Mouse (Mus musculus) liver, embryonic 12.5 days (tissue): Measurements from ENCODE around the gene Mgp. TPM values are rescaled to one million over a fixed set of nuclear protein-coding genes. Genes with fewer than 3 reads are reported as not detected.
"Not testable (repeated sequence)": the region's sequence is repeated elsewhere in the genome, so short reads cannot be mapped to it uniquely, and the experiment has no call there.

ENCODE experiments used
- ATAC-seq: fragments of 200-750 bp; cut with Nextera tagmentation; 2 replicates; pipeline ENCODE4 v1.8.0; 2017; ENCODE audit warnings: moderate number of reproducible peaks, mild to moderate bottlenecking, moderate library complexity
- H3K27ac ChIP-seq: fragments of 300-500 bp; sonication (generic); 2 replicates; pipeline ENCODE4 v1.5.1; 2016; ENCODE audit warnings: mild to moderate bottlenecking
- H3K27me3 ChIP-seq: fragments of 300-500 bp; sonication (generic); replicated peaks from 2 replicates; pipeline ENCODE4 v1.6.1; 2016; ENCODE audit warnings: mild to moderate bottlenecking, moderate library complexity
- H3K36me3 ChIP-seq: fragments of 300-500 bp; sonication (generic); 2 replicates; pipeline ENCODE4 v1.6.1; 2016; ENCODE audit warnings: mild to moderate bottlenecking, moderate library complexity
- H3K4me1 ChIP-seq: fragments of 300-500 bp; sonication (generic); 2 replicates; pipeline ENCODE4 v1.6.1; 2016
- H3K4me2 ChIP-seq: fragments of 300-500 bp; sonication (generic); 2 replicates; pipeline ENCODE4 v1.6.1; 2016; ENCODE audit warnings: mild to moderate bottlenecking, moderate library complexity
- H3K4me3 ChIP-seq: fragments of 300-500 bp; sonication (generic); 2 replicates; pipeline ENCODE4 v1.5.1; 2016; ENCODE audit warnings: mild to moderate bottlenecking, moderate library complexity
- H3K9ac ChIP-seq: fragments of 300-500 bp; sonication (generic); 2 replicates; pipeline ENCODE4 v1.6.1; 2016; ENCODE audit warnings: mild to moderate bottlenecking, moderate library complexity
- H3K9me3 ChIP-seq: fragments of 300-500 bp; sonication (generic); replicated peaks from 2 replicates; pipeline ENCODE4 v1.6.1; 2016; ENCODE audit warnings: mild to moderate bottlenecking, moderate library complexity
- WGBS: fragments of 180-500 bp; shearing (Covaris S2); methylation state at CpG from one replicate; pipeline ENCODE4 v1.1.7; 2016; ENCODE audit not compliant: insufficient replicate concordance; 5-methylcytosine and 5-hydroxymethylcytosine counted together
- polyA plus RNA-seq: library from polyadenylated mRNA; unstranded; fragments of >200 nt; fragmentation: Nextera tagmentation; extraction: Ambion mirVana; gene quantifications from 2 replicates; pipeline ENCODE4 v1.2.1, GENCODE M21; 2016

The Mgp gene
- polyA plus RNA-seq, 1 experiment from 2014 or later = 4.3 TPM

DNA sequence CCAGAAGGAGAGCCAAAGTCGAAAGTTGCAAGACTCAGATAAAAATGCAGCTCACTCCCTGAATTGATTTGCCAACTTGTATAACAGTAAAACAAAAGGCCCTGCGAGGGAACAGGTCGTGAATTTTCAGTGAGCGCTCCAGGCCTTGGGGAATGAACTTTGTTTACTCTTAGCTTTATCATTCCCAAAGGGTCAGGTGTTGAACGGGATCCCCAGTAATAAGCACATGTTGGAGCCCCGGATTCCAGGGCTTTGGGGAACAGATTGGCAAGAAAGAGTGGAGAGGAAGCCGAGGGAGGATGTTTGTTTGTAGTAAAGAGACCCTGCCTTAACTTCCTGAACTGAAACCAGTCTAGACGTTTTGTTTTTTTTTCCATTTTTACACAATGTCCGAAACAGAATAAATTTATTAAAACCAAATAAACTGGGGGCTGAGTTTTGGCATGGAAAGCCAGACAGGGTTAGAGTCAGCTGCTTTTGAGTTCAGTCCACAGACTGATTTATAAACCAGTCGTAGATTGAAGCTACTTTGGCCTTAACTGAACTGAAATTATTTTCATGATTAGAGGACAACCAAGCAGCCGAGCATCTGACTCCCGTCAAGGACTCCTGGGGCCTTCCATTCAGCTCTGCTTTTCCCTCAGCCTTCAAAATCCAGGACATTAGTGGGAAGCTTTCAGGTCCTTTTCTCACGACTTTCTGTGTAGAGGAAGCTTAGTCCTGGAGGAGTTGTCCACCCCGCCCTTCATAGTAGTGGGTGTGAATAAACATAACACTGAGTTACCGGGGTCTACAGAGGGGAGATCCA lies 19.1 kb upstream of the Mgp start:
- H3K27me3 ChIP-seq = no peaks in the 10 kb centered on the region
- no peaks in the 10 kb centered on the region for H3K9me3 ChIP-seq
- no peak overlapping the region for H3K4me2 ChIP-seq
- WGBS = 51% methylated on average over 15 of the region's 15 CpGs
- ATAC-seq = no peak
- H3K4me3 ChIP-seq = no peak overlapping the region
- H3K36me3 ChIP-seq = no peaks in the 10 kb centered on the region
- H3K27ac ChIP-seq = no peak overlapping the region
- H3K9ac ChIP-seq = no peak overlapping the region
- H3K4me1 ChIP-seq = peaks cover 18% of the 10 kb centered on the region

DNA sequence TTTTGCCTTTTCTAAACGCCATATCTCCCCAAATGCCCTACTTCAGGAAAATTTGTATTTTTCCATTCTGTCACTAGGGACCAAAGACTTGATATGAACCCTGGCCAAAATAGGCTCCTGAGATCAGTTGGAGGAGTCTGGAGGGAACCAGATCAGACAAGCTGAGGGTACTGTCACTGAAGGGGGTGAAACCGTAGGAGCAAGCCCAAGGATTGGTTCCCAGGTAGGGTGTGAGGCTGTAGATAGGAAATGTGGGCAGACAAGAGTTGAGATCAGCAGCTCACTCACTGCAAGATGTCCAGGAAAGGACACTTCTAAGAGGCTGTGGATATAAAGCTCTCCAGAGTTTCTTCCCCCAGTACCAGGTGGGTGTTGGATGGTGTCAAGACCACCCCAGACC lies 16.4 kb upstream of the Mgp start:
- H3K9me3 ChIP-seq = no peaks in the 10 kb centered on the region
- no peak overlapping the region for H3K4me3 ChIP-seq
- ATAC-seq = peak; percentile 81
- 31% methylated on average over 2 of the region's 2 CpGs for whole genome bisulfite sequencing
- no peak overlapping the region for H3K9ac ChIP-seq
- H3K36me3 ChIP-seq = no peaks in the 10 kb centered on the region
- H3K27me3 ChIP-seq = no peaks in the 10 kb centered on the region
- no peak overlapping the region for H3K27ac ChIP-seq
- H3K4me2 ChIP-seq = no peak overlapping the region
- H3K4me1 ChIP-seq = peaks cover 18% of the 10 kb centered on the region

DNA sequence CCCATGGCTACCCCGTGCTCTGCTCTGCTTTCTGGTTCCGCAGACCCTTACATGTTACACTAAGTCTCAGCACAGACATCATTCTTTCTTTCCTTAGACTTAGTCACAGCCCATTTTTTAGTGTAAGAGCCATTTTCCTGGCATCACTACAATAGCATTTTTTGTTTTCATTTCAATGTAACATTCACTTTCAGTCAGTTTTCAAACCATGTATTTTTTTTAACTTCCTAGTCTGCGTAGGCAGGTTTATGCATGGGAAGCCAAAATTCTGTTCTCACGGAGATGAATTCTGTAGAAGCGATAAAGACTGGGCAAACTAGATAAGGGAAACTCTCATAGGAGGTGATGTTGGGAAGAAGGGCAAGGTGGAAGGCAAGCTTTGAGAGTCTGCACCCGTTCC lies 13.9 kb upstream of the Mgp start:
- H3K36me3 ChIP-seq = no peaks in the 10 kb centered on the region
- H3K27ac ChIP-seq = no peak overlapping the region
- peaks cover 18% of the 10 kb centered on the region for H3K4me1 ChIP-seq
- WGBS = 73% methylated on average over 6 of the region's 6 CpGs
- ATAC-seq = no peak
- H3K9ac ChIP-seq = no peak overlapping the region
- H3K4me2 ChIP-seq = no peak overlapping the region
- no peaks in the 10 kb centered on the region for H3K9me3 ChIP-seq
- H3K27me3 ChIP-seq = no peaks in the 10 kb centered on the region
- no peak overlapping the region for H3K4me3 ChIP-seq

DNA sequence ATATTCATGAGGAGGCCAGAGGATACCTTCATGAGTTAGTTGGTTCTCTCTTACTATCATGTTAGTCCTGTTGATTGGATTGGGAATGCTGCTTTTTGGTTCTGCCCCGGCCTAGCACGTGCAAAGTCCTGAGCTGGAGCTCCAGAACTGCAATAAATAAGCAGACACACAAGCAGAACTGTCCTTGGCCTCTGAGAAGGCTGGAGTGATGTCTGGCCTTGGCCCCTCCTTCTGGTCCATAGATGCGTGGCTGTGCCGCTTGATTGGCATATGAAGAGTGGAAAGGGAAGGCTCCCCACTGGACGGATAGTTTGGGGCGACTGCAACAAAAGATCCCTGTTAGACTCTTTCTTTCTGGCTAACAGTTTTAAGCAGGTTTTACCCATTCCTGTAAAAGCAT lies 13.4 kb upstream of the Mgp start:
- no peak overlapping the region for H3K27ac ChIP-seq
- peaks cover 14% of the 10 kb centered on the region for H3K4me1 ChIP-seq
- H3K9me3 ChIP-seq = no peaks in the 10 kb centered on the region
- H3K36me3 ChIP-seq = no peaks in the 10 kb centered on the region
- H3K27me3 ChIP-seq = no peaks in the 10 kb centered on the region
- WGBS = 81% methylated on average over 6 of the region's 6 CpGs
- ATAC-seq = no peak
- H3K9ac ChIP-seq = no peak overlapping the region
- H3K4me3 ChIP-seq = no peak overlapping the region
- no peak overlapping the region for H3K4me2 ChIP-seq

DNA sequence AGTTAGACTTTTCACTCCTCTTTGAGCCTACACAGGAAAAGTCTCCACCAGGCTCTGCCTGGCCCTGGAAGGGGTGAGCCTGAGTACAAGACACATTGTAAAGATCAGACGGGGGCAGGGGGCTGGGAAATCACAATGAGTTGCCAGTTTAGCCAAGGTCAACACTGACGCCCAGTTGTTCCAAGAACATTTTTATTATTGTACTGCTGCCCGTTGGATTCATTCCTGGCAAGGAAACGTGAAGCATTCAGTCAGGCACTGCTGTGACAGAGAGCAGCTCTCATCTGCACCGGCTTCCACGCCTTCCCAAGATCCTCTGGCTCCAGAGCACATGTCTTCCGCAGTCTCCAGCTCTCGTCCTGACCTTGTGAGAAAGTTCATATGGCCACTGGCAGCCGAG lies 12.2 kb upstream of the Mgp start:
- peaks cover 9% of the 10 kb centered on the region for H3K4me1 ChIP-seq
- no peak overlapping the region for H3K27ac ChIP-seq
- no peaks in the 10 kb centered on the region for H3K27me3 ChIP-seq
- H3K9me3 ChIP-seq = no peaks in the 10 kb centered on the region
- no peak overlapping the region for H3K4me3 ChIP-seq
- no peaks in the 10 kb centered on the region for H3K36me3 ChIP-seq
- ATAC-seq = no peak
- H3K4me2 ChIP-seq = no peak overlapping the region
- no peak overlapping the region for H3K9ac ChIP-seq
- WGBS = 67% methylated on average over 9 of the region's 9 CpGs

DNA sequence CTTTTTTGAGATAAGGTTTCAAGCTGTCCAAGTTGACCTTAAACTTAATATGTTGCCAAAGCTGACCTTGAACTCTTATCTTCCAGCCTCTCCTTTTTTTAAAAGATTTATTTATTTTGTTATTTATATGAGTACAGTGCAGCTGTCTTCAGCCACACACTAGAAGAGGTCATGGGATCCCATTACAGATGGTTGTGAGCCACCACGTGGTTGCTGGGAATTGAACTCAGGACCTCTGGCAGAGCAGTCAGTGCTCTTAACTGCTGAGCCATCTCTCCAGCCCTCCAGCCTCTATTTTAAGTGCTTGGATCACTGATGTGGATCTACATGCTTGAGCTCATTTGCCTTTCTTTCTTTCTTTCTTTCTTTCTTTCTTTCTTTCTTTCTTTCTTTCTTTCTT lies 9.1 kb upstream of the Mgp start:
- not testable (repeated sequence) for ATAC-seq, H3K36me3 ChIP-seq, H3K4me2 ChIP-seq, H3K27me3 ChIP-seq, H3K27ac ChIP-seq, H3K9ac ChIP-seq, H3K9me3 ChIP-seq, H3K4me1 ChIP-seq, H3K4me3 ChIP-seq
- 41% methylated on average over 1 of the region's 1 CpGs for whole genome bisulfite sequencing

DNA sequence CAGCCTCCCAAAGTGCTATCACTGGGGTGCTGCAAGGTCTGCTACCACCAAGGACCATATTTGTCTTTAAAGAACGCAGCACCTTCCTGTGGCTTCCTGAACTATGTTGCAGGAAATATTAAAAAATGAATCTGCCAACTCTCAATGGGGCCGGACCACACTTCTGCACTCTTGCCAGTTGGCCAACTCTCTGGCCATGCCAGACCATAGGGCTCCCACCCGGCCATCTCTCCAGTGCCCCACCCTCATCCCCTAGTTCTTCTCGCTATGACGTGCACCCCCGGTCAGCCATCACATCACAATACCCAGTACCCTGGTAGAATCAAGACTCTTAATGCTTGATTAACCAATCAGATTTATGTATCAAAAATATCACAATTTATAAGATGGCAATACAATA lies 8.3 kb upstream of the Mgp start:
- Histone ChIP-seq H3K4me3 (no peak overlapping the region), H3K27me3 (no peaks in the 10 kb centered on the region), H3K4me2 (no peak overlapping the region), H3K9me3 (no peaks in the 10 kb centered on the region), H3K9ac (no peak overlapping the region), H3K36me3 (no peaks in the 10 kb centered on the region), H3K4me1 (no peaks in the 10 kb centered on the region), H3K27ac (no peak overlapping the region)
- no peak for ATAC-seq
- 78% methylated on average over 6 of the region's 6 CpGs for WGBS

DNA sequence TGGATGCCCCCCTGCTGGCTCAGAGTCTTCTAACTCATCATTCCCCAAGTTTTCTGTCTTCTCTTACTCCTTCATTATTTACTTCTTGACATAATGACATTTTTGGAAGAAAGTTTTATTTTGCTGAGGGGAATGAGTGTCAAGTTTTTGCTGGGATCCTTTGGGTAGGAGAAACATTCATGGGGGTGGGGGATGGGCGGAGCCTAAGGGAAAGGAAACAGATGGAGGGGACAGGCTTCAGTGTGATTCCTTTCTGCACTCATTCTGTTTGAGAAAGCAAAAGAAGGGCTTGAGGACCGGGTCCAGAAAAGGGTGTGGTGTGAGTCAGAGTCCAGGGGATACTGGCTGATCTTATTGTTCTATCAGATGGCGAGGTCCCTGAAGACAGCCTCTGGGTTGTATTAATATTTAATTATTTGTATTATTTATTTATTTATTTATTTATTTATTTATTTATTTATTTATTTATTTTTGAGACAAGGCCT lies 7.8 kb upstream of the Mgp start:
- Histone ChIP-seq H3K4me1 (no peaks in the 10 kb centered on the region), H3K27me3 (no peaks in the 10 kb centered on the region), H3K4me3 (no peak overlapping the region), H3K27ac (no peak overlapping the region), H3K36me3 (no peaks in the 10 kb centered on the region), H3K4me2 (no peak overlapping the region), H3K9ac (no peak overlapping the region), H3K9me3 (no peaks in the 10 kb centered on the region)
- ATAC-seq = no peak
- WGBS = 52% methylated on average over 3 of the region's 3 CpGs

DNA sequence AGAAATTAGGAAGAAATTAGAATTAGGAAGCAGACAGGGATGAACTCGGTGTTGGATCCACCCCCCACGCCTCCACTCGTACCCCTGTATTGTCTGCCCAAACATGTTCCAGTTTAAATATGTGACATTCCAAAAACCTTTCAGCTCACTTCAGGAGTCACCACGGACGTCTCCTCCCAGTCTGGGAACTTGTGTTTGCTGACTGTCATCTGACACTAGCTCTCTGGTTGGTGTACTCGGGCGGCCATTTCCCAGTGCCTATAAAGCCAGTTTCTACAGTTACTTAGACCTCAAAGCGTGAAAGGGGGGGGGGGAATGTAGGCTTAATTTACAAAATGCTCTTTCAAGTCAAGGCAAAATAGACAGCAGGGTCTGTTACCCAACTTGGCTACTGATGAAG lies 6.1 kb upstream of the Mgp start:
- H3K9ac ChIP-seq = no peak overlapping the region
- ATAC-seq = no peak
- H3K4me2 ChIP-seq = no peak overlapping the region
- H3K27me3 ChIP-seq = no peaks in the 10 kb centered on the region
- 63% methylated on average over 8 of the region's 8 CpGs for WGBS
- no peaks in the 10 kb centered on the region for H3K36me3 ChIP-seq
- no peaks in the 10 kb centered on the region for H3K9me3 ChIP-seq
- no peaks in the 10 kb centered on the region for H3K4me1 ChIP-seq
- no peak overlapping the region for H3K27ac ChIP-seq
- no peak overlapping the region for H3K4me3 ChIP-seq

DNA sequence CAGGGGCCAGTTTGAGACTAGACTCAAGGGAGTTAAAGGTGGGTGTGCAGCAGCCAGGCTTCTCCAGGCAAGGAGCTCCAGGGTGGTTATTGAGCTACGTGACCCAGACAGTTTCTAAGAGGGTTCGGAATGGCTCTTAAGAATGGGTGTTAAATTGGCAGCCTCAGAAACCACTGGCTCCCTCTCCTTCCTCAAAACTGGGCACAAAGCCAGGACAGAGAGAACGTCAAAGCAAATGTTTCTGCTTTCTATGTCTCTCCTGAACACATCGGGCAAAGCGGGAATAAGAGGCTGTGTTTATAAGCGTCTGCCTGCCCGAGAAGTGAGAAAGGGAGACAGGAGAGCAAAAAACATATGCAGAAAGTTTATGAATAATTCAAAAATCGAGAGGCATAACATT lies 1.0 kb downstream of the Mgp start:
- H3K4me2 ChIP-seq = no peak overlapping the region
- no peak for ATAC-seq
- H3K27ac ChIP-seq = no peak overlapping the region
- WGBS = 58% methylated on average over 8 of the region's 8 CpGs
- H3K27me3 ChIP-seq = no peaks in the 10 kb centered on the region
- H3K9me3 ChIP-seq = no peaks in the 10 kb centered on the region
- H3K36me3 ChIP-seq = no peaks in the 10 kb centered on the region
- no peaks in the 10 kb centered on the region for H3K4me1 ChIP-seq
- no peak overlapping the region for H3K9ac ChIP-seq
- H3K4me3 ChIP-seq = no peak overlapping the region

DNA sequence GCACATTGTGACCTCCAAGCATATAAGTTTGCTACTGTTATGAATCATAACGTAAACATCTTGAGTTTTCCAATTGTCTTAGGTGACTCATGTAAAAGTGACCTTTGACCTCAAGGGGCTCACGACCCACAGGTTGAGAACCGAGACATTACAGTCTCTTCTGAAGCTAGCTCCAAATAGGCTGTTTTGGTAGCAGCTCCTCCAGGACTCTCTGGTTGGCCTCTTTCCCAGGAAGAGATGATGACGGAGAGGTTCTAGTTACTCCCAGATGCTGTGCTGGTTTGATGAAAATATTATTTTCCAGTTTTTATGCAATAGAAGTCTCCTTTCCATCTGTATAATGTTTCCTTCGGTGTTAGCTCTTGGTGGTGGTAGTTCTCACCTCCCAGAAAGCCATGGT lies 6.7 kb downstream of the Mgp start:
- Histone ChIP-seq H3K27ac (no peak overlapping the region), H3K36me3 (no peaks in the 10 kb centered on the region), H3K4me2 (no peak overlapping the region), H3K4me3 (no peak overlapping the region), H3K4me1 (peaks cover 9% of the 10 kb centered on the region), H3K9ac (no peak overlapping the region), H3K9me3 (no peaks in the 10 kb centered on the region), H3K27me3 (no peaks in the 10 kb centered on the region)
- 69% methylated on average over 5 of the region's 5 CpGs for WGBS
- no peak for ATAC-seq

DNA sequence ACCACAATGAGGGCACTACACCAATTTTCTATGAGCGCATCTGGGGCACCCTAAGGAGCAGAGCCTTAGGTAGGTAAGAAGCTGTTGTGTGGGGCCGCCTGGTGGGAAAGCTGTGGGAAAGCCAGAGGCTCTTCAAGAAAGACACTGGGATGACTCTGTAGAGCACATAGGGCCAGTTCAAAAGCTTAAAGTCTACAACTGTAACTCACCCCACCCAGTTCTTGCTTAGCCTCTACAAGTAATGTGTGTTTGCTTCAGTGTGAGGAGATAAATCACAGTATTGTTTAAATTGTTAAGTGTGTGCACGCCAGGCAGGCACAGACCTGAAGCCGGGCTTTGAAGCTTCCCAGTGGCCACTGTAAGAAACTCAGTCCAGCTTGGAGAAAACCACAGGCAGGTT lies 9.5 kb downstream of the Mgp start:
- WGBS = 72% methylated on average over 4 of the region's 4 CpGs
- H3K27me3 ChIP-seq = no peaks in the 10 kb centered on the region
- H3K36me3 ChIP-seq = no peaks in the 10 kb centered on the region
- no peak overlapping the region for H3K4me2 ChIP-seq
- H3K27ac ChIP-seq = no peak overlapping the region
- no peak overlapping the region for H3K4me3 ChIP-seq
- ATAC-seq = no peak
- H3K9ac ChIP-seq = no peak overlapping the region
- H3K9me3 ChIP-seq = no peaks in the 10 kb centered on the region
- H3K4me1 ChIP-seq = peaks cover 12% of the 10 kb centered on the region

DNA sequence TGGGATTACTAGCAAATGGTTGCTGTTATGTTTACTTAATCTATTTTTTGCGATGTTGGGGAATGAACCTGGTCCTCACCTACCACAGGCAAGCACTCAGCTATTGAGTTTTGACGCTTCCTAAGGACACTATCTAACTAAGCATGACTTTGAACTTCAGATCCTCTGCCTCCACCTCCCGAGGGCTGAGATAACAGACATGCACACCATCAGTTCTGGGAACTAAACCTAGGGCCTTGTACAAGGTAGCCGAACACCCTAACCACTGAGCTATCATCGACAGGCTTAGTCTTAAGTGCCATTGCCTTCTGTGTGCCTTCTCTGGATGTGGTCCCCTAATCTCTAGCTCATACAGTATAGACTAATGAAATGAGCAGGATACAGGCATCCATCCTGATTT lies 10.3 kb downstream of the Mgp start:
- H3K27me3 ChIP-seq = no peaks in the 10 kb centered on the region
- no peak overlapping the region for H3K4me3 ChIP-seq
- ATAC-seq = peak; percentile 85
- no peak overlapping the region for H3K4me2 ChIP-seq
- WGBS = 50% methylated on average over 5 of the region's 5 CpGs
- peaks cover 19% of the 10 kb centered on the region for H3K4me1 ChIP-seq
- H3K27ac ChIP-seq = no peak overlapping the region
- no peaks in the 10 kb centered on the region for H3K9me3 ChIP-seq
- no peak overlapping the region for H3K9ac ChIP-seq
- H3K36me3 ChIP-seq = no peaks in the 10 kb centered on the region
